Mouse (Mus musculus): Measurements from ENCODE around the gene Nhp2.

Gene Nhp2

DNA sequence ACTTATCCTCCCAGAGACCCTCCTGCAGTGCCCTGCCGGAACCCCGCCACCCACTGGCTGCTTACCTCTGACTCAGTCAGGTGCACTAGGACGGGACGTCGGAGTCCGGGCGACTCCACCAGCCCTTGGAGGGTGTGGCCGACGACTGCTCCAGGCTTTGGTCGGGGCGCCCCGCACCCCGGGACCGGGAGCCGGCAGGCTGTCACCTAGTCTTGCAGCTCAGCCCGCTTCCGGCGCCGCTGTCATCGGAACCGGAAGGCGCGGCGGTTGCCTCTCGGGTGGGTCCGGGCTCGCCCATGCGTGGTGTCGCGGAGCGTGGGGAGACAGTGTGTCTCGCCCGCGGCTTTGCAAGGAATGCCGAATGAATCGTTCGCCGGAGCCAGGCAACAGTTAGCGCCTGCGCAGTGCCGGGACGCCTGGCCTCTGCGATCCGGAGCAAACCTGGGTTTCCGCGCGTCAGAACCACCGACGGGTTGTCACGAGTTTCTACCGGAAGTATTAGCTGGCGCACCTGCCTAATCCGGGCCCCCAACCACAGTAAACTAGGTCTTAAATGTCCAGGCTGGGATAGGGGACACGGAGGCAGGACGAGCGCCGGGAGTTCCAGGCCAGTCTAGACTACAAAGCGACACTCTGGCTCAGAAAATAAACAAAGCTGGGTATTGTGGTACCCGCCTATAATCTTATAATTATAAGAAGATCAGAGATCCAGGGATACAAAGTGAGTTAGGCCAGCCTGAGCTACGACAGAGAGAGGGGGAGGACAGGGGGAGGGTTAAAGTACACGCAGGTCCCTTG, 16.2 kb downstream of the Nhp2 start, which contains the start of gene Rmnd5b:
Rmnd5b (minus strand) TSS at position 372 of the 798 bp plus-strand sequence.
- in situ Hi-C loops (cut with MboI, MseI) = no loop called here

DNA sequence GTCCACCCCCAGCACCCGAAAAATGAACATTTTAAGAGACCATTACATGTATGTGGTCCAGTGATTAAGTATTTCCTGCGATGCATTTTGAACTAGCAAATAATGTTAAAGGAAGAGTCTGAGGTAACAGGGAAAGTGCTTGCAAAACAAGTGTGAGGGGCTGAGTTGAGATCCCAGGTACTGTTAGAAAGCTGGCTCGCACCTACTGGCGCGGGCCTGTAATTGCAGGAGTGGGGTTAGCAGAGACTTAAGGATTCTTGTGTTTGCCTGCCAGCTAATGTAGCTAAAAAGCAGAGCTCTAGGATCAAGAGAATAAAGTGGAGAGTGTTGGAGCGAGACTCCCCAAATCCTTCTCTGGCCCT, 16.8 kb downstream of the Nhp2 start:
- in situ Hi-C loops (cut with MboI, MseI) = no loop called here

DNA sequence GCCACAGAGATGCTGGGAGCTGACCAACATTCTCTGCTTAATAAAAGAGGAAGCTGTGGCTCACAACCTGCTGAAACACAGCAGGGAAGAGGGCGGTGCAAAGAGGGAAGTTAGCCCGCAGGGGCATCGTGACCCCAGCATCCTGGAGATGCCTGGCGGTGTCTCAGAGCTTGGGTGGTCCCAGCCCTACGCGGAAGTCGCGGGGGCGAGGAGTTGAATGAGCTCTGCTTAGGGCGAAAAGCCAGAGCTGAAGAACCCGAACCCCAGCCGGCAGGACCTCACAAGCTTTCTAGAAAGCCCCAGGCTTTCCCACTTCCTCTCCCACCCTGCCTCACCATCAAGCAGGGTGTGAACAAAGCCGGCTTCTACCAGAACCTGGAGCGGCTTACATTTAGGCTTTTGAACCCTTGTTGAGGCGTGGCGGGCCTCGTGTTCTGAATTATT, 18.5 kb downstream of the Nhp2 start:
- in situ Hi-C loops (cut with MboI, MseI) = no loop called here

DNA sequence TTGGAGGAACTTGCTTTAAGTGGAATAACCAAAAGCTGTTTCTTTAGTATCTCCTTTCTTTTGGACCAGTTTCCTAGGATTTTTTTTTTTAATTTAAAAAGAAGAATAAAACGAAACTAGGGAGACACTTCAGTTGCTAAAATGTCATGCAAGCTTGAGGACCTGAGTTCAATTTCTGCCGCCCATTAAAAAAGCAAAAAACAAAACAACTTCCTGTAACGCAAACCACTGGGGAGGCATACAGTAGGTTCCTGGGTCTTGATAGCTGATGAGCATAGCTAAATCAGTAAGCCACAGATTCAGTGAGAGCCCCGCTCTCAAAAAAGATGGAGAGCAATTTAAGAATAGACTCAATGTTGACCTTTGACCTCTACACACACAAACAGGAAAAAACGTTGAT, 19.0 kb downstream of the Nhp2 start:
- in situ Hi-C loops (cut with MboI, MseI) = no loop called here

DNA sequence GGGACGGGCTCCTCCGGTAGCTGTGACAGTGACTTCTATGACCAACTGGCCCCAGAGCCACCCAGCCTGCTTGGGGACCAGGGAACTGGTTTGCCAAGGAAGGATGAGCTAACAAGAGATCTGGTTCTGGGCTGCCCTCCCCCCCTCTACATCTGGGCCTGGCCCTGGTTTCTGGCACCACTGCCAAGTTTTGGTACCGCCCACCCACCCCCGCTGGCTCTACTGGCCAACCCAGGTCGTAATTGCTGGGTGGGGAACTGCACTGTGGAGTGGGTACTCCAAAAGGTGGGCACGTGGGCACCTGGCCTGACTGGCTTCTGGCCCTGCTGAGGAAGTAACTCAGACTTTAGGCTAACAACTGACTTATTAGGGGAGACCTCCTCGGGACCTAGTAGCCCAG, 21.2 kb downstream of the Nhp2 start:
- in situ Hi-C loops (cut with MboI, MseI) = no loop called here

DNA sequence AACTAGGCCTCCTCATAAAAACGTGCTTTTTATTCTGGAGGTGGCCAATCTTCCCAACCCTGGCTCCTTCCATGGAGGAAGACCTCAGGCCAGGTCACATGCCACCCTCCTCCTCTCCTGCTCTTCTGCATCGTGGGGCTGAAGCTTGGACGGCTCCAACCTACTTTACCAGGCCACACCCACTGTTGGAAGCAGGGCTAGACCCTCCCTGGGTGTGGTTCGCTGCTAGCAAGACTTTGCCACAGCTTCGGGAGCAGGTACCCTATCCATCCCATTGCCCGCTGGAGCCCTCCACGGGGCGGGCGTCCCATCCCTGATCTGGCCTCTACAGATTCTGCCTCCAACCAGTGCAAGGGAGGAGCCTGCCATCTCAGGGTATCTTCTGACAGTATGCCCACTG, 23.7 kb downstream of the Nhp2 start:
- in situ Hi-C loops (cut with MboI, MseI) = no loop called here

DNA sequence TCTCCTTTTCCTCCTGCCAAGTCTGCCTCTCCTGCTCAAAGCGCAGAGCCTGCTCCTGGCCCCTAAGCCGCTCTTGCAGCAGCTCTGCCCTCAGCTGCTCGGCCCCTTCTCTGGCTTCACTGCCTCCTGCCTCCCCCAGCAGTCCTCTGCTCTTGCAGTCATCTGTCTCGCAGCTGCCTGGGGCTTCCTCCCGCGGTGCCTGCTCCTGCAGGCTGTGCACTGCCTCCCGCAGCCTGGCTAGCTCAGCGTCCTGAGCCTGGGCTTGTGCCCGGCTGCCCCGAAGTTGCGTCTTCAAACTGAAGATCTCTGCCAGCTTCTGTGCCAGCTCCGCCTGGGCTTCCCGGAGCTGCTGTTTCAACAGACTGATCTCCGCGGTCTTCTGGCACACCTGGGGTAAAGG, 24.2 kb downstream of the Nhp2 start:
- in situ Hi-C loops (cut with MboI, MseI) = no loop called here

DNA sequence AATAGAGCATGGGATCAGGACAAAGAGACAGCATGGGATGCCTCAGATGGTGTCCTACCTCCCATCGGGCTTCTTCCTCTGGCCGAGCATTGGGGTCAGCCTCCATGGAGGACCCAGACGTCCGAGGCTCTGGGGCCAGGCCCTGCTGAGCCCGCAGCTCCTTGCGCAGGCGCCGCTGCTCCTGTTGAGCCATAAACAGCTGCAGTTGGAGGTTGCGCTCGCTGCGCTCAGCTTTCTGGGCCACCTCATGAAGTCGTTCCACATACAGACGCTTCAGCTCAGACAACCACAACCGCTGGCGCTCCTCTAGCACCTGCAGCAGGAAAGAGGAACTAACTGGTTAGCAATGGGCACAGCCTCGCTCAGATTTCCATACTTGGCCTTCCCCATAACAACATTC, 24.7 kb downstream of the Nhp2 start:
- in situ Hi-C loops (cut with MboI, MseI) = no loop called here

DNA sequence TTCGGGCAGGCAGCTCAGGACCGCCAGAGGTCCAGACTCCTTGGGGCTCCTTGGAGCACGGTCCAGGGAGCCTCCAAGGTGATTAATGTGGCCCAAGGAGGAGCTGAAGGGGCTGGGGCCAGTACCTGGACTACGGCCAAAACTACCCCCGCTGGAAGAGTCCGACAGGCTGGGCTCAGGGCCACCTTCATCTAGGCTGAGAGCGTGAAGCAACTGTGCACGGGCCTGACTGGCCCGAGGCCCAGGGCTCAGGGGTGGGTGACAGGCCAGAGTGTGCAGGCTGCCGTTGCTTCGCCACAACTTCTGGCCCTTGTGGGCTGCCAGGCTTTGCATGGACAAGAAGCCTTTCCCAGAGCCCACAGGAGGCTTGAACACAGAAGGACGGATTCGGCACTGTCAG, 25.8 kb downstream of the Nhp2 start:
- in situ Hi-C loops (cut with MboI, MseI) = no loop called here

DNA sequence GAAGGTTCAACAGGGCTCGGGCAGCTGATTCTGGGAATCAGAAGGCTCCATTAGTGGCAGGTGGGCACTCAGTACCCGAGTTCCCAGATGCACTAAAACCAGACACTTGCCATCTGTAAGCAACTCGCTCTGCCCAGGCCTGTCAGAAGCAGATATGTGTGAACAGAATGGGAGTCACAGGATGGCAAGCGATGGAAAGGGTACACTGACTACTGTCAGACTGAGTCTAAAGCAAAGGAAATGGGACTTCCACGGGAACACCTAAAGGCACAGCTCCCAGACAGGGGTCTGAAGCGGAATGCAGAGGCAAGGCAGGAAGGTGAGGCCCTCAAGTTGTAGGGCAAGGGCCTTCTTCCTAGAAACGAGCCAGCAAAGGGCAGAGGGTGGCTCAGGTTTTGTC, 26.7 kb downstream of the Nhp2 start:
- in situ Hi-C loops (cut with MboI, MseI) = no loop called here

DNA sequence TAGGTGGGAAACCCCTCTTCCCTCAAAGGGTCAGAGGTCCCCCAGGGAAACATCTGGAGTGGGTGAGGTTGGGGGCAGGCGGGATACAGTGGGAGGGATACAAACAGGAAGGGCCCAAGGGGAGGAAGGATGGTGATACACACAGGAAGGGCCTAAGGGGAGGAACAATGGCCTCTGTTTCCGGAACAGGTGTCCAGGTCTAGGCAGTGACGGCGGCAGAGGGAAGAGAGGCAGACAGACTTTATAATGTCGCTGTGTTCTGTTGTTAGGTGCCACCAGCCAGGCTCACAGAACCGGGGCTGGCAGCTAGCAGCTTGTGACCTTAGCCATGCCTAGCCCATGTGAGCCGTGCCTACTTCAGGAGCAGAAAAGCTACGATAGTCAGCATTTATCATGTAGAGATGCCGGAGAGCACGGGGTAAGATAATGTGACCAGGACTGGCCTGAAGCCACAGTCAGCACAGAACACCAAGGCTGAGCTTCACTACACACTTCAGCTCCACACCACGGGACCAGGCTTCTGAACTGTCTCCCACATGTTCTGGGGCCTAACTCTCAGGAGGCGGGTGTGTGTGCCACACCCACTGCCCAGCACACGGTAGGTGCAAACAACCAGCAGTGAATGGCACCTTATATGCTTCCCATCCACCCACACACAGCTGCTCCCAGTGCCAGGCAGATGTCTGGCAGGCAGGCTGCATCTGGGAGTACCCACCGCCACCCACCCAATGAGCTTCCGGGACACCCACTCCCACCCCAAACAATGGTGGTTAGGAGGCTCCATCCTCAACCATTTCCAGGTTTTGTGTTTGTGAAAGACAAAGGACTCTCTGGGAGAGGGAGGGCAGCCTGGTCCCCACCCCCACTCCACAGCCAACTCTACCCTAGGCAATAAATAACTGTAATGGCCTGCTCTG, 27.5 kb downstream of the Nhp2 start:
- in situ Hi-C loops (cut with MboI, MseI) = no loop called here

DNA sequence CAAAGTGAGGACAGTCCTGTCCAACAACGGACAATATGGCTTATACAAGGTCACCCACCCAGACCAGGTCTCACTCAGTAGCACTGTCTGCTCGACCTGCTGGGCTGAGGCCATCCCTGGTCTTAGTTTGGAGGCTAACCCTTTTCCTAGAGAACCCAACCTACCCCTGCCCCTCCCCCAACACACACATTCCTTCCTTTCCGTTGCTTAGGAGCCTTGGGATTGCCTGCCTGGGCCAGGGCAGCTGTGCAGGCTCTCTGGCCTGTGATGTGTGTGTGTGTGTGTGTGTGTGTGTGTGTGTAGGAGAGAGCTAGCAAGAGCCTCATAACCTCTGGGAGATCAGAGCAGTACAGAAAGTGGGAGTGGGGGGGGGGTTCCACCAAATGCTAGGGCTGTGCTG, 29.0 kb downstream of the Nhp2 start:
- in situ Hi-C loops (cut with MboI, MseI) = no loop called here

DNA sequence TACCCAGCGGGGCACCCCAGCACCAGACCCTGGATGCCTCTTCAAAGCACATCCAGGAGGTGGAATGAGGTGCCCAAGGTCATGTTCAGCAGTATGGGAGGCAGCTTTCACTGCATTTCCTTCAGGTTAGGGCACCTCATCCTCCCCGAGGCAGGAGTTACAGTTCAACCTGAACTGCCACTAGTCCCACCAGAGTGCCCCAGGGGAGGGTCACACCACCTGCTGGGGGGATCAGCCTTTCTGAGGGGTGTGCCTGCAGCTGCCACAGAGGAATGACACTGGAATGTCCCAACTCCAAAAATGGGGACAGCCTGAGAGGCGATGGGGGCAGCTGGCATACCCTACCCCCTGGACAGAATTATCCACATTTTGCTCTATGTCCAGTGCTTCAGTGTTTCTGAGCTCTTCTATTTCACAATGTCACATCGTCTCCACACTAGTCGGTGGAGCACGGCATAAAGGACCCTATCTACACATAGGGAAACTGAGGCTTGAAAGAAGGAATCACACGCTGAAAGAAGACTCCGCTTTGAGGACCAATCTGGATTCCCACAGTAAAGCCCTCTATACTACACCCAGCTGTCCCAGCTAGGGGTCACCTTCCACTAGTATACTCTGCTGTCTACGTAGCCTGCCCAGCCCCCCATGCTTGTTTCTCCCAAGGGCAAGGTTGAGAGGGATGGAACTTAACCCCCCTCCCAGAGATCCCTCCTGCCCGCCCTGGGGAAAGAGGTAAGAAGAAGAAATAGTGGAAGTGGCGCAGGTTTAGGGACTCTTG, 29.8 kb downstream of the Nhp2 start:
- in situ Hi-C loops (cut with MboI, MseI) = no loop called here

DNA sequence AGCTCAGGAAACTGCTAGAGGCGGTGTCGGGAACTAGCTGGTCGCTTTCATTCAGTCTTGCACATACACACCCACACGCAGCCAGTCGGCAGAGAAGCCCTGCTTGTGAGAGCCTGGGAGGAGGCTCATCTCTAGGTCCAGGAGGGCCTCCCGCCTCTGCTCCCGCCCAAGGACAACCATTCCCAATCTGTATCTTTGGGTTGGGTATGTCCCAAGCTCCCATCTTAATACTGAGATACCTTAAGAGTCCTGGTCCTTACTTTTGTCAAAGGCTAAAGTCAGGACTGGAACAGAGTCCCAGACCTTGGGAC, 30.3 kb downstream of the Nhp2 start:
- in situ Hi-C loops (cut with MboI, MseI) = no loop called here

DNA sequence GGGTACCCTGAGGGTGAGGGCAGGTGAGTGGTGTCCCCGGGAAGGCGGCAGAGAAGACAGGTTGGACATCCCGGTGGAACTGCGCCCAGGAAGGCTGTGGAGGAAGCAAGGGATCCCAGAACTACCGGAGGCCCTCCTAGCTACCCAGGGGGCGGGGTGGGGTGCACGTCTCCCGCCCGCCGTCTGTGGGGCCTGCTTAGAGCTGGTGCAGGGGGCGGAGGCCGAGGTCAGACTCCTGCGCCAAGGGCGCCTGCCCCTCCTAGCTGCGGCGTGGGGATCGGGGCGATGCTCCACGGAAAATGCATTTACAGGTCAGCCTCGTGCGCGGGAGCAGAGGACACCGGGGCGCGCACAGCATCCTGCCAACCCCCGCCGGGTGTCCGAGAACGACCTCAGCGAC, 30.7 kb downstream of the Nhp2 start:
- in situ Hi-C loops (cut with MboI, MseI) = no loop called here

DNA sequence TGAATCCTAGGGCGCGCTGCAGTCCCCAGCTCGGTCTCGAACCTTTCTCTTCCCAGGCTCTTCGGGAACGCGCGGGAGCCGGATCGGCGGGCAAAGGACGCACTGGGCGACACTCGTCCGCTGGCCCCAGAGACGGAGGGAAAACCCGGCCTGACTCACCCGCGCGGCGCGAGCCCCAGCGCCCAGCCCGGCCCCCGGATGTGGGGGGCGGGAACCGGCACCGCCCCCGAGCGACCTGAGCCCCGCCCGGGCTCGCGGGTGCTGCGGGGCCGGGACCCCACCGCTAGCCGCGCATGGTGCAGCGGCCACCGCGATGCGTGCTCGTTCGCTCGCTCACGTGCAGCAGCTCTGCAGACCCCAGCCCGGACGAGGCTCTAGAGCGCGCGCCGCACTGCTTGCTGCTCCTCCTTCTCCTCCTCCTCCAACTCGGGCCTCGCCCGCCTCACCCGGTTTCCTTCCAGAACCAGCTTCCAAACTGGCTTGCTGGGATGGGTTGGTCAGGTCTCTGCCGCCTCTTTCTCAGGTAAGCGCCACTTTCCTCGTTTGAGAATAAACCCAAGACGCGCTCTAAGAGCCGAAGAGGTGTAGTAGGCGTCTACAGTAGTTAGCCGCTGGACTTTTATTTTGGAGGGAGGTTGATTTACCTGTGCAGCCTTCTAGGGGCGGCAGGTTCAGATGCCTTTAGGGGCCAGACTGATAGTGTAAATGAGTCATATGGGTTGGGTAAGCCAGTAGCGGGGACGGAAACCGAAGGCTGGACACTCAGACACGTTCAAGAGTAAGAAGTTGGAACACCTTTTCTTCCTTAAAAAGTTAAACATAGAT, 31.4 kb downstream of the Nhp2 start, which contains the start of the genes N4bp3 and D930048N14Rik:
N4bp3 (minus strand) TSS at position 152 of the 825 bp plus-strand sequence.
D930048N14Rik (plus strand) TSS at position 264 of the 825 bp plus-strand sequence.
- in situ Hi-C loops (cut with MboI, MseI) = no loop called here

DNA sequence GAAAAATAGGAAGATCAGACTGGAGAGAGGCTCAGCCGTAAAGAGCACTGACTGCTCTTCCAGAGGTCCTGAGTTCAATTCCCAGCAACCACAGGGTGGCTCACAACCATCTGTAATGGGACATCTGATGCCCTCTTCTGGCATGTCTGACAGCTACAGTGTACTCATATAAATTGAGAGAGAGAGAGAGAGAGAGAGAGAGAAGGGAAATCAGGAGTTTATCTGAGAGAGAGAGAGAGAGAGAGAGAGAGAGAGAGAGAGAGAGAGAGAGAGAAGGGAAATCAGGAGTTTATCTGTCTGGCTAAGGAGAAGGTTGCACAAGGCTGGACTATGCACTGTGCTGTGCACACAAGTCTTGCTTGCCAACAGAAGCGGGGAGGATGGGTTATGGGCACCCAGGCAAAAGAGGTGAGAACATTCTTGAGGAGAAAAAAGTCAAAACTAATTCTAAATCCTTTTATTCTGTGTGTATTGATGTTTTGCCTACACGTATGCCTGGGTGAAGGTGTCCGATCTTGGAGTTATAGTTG, 33.4 kb downstream of the Nhp2 start:
- in situ Hi-C loops (cut with MboI, MseI) = no loop called here

DNA sequence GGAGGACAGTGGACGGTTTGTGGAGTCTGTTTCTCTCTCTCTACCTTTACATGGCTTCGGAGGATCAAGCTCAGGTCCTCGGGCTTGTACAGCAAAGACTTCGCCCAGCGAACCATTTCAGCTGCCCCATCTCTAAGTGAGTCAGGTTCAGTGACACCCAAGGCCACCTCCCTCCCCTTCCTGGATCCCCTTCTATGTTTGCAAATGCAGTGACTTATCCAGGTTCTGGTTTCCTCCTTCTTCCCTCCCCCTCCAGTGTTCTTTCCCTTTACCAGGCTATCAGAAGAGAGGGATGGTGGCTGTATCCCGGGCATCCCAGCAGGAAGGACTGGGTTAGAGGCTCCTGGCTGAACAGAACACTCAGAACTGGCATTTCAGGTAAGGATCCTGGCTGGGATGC, 34.2 kb downstream of the Nhp2 start:
- in situ Hi-C loops (cut with MboI, MseI) = no loop called here

DNA sequence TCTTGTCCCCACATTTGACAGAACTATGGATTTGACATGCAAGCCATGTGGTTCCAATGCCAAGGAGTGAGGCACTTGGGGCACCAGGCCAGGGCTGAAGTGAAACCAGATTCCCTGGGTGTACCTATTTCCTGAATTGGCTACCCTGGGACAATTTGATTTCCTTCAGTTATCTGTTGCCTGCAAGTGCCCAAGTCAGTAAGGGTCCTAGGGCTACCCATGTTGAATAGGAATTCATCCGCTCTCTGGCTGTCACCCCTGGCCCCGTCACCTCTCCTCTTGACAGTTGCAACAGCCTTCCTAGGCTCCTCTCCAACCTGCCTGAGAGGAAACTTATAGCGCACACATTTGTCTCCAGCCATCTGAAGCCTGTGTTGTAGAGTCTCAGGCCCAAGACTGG, 35.4 kb downstream of the Nhp2 start:
- in situ Hi-C loops (cut with MboI, MseI) = no loop called here

DNA sequence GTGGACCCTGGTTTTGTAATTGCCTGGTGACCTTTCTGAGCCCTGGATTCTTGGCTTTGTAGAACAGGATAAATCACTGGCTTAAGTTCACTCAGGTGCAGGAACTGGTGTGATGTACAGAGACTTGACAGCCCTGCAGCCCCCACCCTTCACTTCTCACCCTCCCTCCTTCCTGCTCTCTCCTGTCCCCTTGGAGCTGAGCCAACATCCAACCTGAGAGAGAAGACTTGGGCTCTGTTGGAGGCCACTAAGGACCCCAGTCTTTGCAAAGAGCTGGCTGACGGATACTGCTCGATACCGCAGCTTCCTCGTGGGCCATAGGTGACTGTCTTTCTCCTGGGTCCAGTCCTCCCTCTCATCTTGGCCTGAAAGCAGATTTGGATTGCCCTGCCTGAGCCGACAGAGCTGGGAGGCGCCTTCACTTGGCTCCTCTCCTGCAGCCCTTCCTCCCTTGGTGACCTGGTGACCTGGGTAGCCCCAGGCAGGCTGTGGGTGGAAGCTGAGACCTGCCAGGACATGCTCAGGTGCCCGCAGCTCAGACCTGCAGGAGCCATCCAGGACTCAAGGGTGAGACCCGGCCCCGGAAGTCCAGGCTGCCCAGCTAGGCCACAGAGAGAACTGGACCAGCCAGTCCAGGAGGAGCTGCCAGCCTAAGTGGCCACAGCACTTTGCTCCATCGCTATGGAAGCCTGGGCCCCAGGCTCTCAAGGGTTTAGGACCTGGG, 37.4 kb downstream of the Nhp2 start:
- in situ Hi-C loops (cut with MboI, MseI) = no loop called here
